Mouse (Mus musculus): ENCODE data around the gene Rab24.

DNA sequence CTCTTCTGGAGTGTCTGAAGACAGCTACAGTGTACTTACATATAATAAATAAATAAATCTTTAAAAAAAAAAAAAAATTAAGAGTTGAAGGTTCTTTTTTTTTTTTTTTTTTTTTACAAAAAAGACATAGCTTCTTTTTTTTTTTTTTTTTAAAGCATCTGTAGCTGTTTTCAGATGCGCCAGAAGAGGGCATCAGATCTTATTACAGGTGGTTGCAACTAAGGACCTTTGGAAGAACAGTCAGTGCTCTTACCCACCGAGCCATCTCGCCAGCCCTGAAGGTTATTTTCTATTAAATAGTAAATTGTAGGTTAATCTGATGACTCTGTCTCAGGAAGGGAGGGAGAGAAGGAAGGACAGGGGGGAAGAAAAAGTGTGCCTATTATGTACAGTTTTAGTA is 32.9 kb downstream of the Rab24 start:
- TF ChIP-seq EP300 (IDR thresholded peaks at IDR 0.05; ENCODE audit: low read depth), result no peak
- peak; percentile 17; the same call in 1 of the 2 replicates for TF ChIP-seq CTCF (IDR thresholded peaks at IDR 0.05; ENCODE audit: low read depth)

Data from liver, postnatal 0 days (tissue).